Mouse (Mus musculus): Measurements from ENCODE around the gene Tprn.
"Not testable (repeated sequence)": the region's sequence is repeated elsewhere in the genome, so short reads cannot be mapped to it uniquely, and the experiment has no call there.

The Tprn gene

DNA sequence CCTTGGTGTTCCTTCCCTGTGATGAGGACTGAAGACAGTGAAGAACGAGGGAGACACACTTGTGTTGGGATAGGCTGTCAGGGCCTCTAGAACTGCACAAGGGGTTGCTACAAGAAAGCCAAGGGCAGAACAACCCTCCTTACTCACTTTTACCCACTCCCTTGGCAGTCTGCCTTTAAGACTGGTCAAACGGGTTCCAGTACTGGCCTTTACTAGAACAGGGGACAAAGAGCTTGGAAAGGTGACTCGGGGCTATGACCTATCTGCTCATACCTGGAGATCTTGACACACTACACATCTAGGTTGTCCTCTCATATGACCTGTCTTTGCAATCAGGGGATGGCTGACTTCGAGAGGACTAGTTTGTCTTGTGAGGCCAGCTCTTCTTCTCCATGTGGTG lies 24.9 kb upstream of the Tprn start:
- DNase-seq (ENCODE audit: low read depth, low spot score), result no peak

- DNase-seq (ENCODE audit: low read depth, low spot score), result no peak
Measured at GRCm38 (mm10) chr2:25238106-25238505, 24.3 kb upstream of the Tprn start.

- DNase-seq (ENCODE audit: low read depth, low spot score), result no peak
Measured at GRCm38 (mm10) chr2:25239766-25240165, 22.7 kb upstream of the Tprn start.

DNA sequence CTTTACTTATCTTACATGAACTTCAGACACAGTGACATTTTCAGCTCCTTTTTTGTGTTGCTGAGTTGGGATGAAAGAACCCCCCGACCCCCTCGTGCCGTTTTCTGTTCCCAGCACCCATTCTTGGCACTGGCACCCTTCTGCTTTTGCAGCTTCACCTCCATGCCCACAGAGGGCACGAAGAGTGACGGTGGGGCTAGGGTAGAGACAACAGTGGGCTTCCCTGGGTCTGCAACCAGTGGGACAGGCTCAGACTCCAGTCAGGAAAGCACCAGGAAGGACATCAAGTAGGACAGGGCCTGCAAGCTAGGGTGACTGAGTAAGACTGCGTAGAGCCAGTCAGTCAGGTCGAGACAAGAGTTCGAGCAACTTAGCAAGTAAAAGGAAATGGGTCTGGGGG lies 22.1 kb upstream of the Tprn start:
- DNase-seq (ENCODE audit: low read depth, low spot score), result no peak

DNA sequence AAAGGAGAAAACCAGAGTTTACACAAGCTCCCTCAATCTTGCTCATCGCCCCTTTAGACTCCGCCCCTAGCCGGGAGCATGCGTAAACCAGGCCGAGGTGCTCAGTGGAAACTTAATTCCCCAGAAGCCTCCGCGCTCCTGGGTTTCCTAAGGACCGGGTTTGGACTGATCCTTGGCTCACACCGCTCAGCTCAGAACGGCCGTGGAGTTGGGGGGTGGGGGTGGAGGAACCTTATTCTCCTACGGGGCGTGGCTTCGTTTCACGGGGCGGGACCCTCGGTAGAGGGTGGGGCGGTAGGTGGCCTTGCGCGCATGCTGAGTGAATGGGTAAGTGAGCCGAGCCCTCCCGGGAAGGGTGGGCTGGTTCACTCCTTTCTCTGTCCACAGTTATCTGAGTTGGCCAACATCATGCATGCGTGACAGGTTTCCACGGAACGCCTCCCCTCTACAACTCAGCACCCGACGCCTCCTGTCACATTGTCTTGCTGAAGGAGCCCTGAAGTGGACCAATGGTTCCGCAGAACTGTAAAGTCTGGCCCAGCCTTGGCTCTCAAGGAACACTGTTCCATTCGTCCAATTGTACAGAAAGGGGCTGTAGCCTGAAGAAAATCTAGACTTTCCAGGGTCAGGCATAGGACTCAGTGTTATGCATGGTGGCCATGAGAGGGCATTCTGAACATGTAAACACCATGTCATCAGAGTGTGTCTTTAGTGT lies 21.5 kb upstream of the Tprn start:
- no peak for DNase-seq (ENCODE audit: low read depth, low spot score)

GRCm38 (mm10) chr2:25241438-25241775 lies 21.0 kb upstream of the Tprn start:
- no peak for DNase-seq (ENCODE audit: low read depth, low spot score)

DNA sequence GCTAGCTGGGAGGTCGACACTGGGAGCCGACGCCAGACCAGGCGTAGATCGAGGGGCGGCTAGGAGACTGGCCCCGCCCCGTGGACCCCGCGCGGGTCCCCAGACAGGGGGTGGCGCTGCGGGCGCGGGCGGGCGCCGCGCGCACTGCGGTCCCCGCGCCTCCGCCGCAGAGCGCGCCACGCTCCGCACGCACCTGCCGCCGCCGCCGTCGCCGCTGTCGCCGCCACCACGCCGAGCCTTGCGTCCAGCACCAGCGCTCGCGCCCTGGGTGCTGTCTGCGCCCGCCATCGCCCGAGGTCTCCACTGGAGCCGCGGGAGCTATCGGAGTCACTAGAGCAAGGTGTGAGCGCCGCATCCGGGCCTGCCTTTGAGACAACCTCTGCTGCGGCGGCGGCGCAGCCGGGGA lies 20.3 kb upstream of the Tprn start, which contains the start of the genes Rnf208 and Cysrt1:
Gene Rnf208 (plus strand): TSS at position 155 of the 406 bp plus-strand sequence.
Gene Cysrt1 (minus strand): TSS at position 352 of the 406 bp plus-strand sequence.
- no peak for DNase-seq (ENCODE audit: low read depth, low spot score)

- DNase-seq (ENCODE audit: low read depth, low spot score), result no peak
Measured at GRCm38 (mm10) chr2:25243342-25243741, 19.1 kb upstream of the Tprn start.

DNA sequence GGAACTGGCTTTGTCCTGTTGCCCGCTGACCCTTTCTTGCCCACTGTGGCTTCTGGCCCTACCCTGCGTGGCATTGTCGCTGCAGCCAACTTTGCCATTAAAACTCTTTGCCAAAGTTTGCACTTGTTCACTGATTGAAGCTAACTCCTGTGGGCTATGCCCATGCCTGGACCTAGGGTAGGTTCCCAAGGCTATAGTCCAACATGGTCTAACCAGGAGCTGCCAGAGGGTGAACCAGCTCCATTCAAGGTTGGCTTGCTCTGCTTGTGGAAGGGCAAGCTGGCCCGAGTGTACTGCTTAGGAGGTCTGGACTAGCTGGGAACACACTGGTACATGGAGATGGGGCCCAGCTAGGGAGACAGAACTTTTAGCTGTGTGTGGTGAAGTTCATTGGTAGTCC lies 18.3 kb upstream of the Tprn start:
- no peak for DNase-seq (ENCODE audit: low read depth, low spot score)

DNA sequence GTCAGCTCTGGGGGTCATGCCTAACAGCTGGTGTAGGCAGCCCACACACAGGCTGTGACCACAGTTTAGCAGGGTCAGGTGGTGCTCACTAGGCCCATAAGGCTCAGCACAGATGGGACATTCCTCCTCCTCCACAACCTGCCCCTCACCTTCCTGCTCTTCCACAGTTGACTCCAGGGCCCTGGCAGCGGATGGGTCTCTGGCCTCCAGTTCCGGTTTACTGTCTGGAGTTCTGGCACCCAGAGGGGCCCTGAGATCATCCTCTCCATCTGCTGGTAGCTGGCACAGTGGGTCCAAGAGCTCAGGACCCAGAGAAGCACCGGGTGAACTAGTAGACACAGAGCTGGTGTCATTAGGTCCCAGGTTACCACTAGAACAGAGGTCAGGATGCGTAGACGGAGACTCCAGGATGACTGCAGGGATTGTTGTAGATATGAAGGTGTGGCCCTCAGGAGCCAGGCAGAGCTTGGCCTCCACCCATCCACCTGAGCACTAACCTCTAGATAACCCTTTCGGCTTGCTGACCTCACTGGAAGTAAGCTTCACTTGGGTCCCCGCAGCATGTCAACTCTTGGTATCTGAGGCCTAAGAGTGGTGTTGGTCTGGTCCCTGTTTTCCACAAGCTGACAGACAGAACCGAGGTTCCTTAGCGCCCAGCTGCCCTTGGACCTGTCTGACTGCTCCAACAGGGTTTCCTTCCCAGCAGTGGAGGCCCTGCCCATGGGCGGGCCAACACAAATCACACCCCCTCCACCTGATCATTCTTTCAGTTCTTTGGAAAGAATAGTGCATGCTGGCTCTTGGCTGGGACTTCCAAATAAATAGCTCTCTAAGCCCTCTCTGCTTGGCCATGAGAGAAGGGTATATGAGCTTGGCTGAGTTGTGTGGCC lies 16.0 kb upstream of the Tprn start, which contains the start of gene AL732309.1:
Gene AL732309.1 (minus strand): TSS at position 681 of the 890 bp plus-strand sequence.
- no peak for DNase-seq (ENCODE audit: low read depth, low spot score)

- DNase-seq (ENCODE audit: low read depth, low spot score), result no peak
Measured at GRCm38 (mm10) chr2:25252331-25252730, 10.1 kb upstream of the Tprn start.

- peak; percentile 80 for DNase-seq (ENCODE audit: low read depth, low spot score)
Measured at GRCm38 (mm10) chr2:25255284-25255779, 7.1 kb upstream of the Tprn start, which contains the start of gene Tmem203. TSS of gene Tmem203 (plus strand) at chr2:25255439.

- DNase-seq (ENCODE audit: low read depth, low spot score), result not testable (repeated sequence)
Measured at GRCm38 (mm10) chr2:25256443-25257109, 5.8 kb upstream of the Tprn start.

DNA sequence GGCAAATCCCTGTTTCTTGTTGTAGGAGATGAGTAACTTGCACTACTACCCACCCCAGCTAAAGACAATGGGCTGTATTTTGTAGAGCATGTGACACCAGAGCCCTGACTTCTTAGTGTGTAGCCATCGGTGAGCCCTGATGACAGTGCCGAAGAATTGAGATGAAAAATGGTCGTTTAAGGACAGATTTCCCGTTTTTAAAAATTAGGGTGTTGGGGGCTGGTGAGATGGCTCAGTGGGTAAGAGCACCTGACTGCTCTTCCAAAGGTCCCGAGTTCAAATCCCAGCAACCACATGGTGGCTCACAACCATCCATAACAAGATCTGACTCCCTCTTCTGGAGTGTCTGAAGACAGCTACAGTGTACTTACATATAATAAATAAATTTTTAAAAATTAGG lies 5.2 kb upstream of the Tprn start:
- DNase-seq (ENCODE audit: low read depth, low spot score), result not testable (repeated sequence)

DNA sequence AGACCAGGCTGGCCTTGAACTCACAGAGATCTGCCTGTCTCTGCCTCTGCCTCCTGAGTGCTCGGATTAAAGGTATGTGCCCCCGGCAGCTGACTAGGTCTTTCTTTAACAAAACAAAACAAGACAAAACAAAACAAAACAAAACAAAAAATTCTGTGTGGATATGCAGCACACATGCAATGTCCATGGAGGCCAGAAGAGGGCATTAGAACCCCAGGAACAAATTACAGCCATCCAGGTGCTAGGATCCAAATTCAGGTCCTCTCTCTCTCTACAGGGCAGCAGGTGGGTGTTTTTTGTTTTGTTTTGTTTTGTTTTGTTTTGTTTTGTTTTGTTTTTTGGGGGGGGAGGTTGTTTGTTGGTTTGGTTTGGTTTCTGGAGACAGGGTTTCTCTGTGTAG lies 3.5 kb upstream of the Tprn start:
- no peak for DNase-seq (ENCODE audit: low read depth, low spot score)

DNA sequence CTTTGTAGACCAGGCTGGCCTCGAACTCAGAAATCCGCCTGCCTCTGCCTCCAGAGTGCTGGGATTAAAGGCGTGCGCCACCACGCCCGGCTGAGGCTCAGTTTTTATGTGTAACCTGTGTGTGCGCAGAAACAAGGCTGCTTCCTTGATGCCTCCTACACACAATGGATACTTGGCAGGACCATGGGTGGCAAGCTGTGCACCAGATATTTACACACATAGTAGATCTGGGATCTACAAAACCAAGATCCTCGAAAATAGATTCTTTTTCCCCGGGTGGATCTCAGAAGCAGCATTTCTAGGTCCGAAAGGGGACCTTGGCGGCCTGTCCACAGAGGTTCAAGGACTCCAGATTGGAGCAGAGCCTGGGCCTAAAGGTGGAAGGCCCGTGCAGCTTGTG lies 548 bp upstream of the Tprn start:
- no peak for DNase-seq (ENCODE audit: low read depth, low spot score)

DNA sequence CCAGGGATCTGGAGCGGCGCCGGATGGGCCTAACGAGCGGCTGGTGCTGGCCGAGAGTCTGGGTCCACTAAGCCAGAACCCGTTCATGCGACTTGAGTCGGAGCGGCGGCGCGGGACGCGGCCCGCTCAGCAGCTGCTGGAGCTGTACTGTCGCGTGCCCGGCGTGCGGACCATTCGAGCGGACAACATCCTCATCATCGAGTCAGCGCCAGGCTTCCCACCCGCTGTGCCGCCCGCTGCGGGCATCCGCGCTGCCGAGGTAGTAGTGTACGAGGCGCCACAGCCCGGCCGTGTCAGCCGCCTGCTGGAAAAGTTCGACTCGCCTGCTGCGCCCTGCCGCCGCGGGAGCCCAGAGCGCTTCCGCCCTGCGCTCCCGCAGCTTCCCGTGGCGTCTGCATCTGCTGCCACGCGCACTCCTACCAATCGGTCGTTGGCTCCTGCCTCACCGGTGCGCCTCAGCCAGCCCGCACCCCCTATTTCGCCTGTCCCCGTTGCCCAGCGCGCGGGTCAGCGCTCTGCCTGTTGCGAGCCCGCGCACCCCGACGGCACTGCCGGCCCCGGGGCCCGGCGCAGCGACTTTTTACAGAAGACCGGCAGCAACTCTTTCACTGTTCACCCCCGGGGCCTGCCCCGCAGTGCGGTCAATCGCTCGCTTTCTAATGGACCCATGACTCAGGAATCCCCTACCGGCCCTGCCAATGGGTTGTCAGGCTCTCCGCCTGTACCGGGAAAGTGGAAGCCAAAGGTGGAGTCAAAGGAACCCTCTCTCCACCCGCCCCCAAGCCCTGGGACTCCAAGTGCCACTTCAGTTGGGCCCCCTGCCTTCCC lies 591 bp downstream of the Tprn start:
- no peak for DNase-seq (ENCODE audit: low read depth, low spot score)

DNA sequence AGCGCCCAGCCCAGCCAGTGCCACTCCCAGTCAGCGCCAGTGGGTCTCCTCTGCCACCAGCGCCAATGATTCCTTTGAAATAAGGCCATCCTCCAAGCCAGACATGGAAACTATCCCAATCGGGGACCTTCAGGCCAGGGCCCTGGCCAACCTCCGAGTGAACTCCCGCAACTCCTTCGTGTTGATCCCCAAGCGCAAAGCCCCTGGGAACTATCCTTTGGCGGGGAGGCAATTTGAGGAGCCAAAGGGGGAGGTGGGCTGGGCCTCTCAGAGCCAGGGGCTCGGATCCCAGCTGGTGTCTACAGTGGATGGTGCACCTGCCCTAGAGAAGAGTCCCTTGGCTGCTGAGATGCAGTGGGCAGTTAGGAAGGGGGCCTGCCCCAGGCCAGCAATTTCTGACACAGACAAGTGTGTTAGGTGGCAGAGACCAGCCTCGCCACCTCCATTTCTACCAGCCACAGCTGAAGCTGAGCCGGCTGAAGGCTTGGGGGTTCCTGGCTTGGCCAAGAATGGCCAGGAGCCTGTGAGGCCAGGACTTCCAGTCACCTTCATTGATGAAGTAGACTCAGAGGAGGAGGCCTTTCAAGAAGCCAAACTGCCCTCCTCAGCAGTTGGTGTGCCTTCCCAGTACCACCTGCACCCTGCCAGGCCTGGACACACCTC lies 1.3 kb downstream of the Tprn start:
- DNase-seq (ENCODE audit: low read depth, low spot score), result no peak

DNA sequence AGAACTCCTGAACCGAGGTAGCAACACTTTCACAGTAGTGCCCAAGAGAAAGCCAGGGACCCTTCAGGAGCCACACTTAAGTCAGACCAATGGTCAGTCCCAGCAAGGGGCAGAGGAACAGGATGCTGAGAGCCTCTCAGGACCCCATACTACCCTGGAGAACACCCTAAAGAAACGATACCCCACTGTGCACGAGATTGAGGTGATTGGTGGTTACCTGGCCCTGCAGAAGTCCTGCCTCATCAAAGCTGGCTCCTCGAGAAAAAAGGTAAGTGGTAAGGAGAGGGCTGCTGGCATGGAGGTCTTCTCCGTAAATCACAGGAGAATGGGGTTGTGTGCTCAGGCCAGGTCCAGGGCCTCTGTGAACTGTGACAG lies 1.9 kb downstream of the Tprn start:
- no peak for DNase-seq (ENCODE audit: low read depth, low spot score)

DNA sequence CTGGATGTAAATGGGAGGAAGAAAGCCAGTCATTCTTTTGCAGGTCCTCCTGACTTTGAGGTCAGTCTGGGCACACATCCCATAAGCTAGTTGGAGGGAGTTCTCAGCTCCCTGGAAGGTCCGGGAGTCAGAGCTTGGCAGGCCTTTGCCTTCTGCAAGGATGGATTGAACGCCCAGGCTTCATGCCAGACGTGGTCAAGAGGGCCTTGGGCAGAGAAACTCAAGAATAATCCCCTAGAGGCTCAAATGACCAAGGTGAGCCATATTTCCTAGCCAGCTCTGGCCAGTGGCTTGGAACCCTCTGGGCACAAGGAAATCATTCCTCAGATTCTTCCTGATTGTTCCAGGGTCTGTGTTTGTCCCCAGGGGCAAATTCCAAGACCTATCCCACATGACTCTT lies 2.4 kb downstream of the Tprn start:
- DNase-seq (ENCODE audit: low read depth, low spot score), result no peak

Data from c-Kit-negative CD71-positive TER-119-positive erythroid progenitor cells, embryonic 14.5 days (primary cell).